Mouse (Mus musculus) bone marrow, adult 2 months (tissue): ENCODE measurements around the gene Cotl1. TPM values are rescaled to one million over a fixed set of nuclear protein-coding genes. Genes with fewer than 3 reads are reported as not detected.

Experiments used
- H3K27ac ChIP-seq: fragments of 200-500 bp; 2 replicates; pipeline ENCODE4 v1.5.1; 2012; ENCODE audit warnings: low read depth, mild to moderate bottlenecking, control low read depth, inconsistent platforms, low read length; ENCODE audit not compliant: control insufficient read depth, poor library complexity, insufficient read depth
- H3K4me1 ChIP-seq: fragments of 200-500 bp; 2 replicates; pipeline ENCODE4 v1.6.1; 2011; ENCODE audit warnings: low read length; ENCODE audit not compliant: control insufficient read depth, insufficient read depth
- H3K4me3 ChIP-seq: fragments of 200-500 bp; replicated peaks from 2 replicates; pipeline ENCODE3; 2011; ENCODE audit warnings: mild to moderate bottlenecking, low read depth, low read length, control low read depth; ENCODE audit not compliant: control insufficient read depth
- CTCF ChIP-seq: fragments of 200-500 bp; IDR thresholded peaks from 2 replicates; pipeline ENCODE4 v1.5.1; 2011; ENCODE audit warnings: low read length, control low read depth; ENCODE audit not compliant: control insufficient read depth, insufficient read depth
- POLR2A ChIP-seq: fragments of 200-500 bp; IDR thresholded peaks from 2 replicates; pipeline ENCODE4 v1.6.1; 2011; ENCODE audit warnings: low read depth, mild to moderate bottlenecking, control low read depth, low read length, borderline replicate concordance; ENCODE audit not compliant: control insufficient read depth
- WGBS: fragments of 180-500 bp; shearing (Covaris S2); methylation state at CpG from one replicate; pipeline ENCODE4 v1.1.7; 2018; 5-methylcytosine and 5-hydroxymethylcytosine counted together
- polyA plus RNA-seq: library from polyadenylated mRNA; stranded (reverse); fragments of >200 nt; gene quantifications from 2 replicates; pipeline ENCODE4 v1.2.4, GENCODE M21; 2011; ENCODE audit warnings: low replicate concordance; ENCODE audit not compliant: missing spikeins, insufficient read depth, insufficient read length

Cotl1 gene
- polyA plus RNA-seq, 1 experiment: 247 TPM

DNA sequence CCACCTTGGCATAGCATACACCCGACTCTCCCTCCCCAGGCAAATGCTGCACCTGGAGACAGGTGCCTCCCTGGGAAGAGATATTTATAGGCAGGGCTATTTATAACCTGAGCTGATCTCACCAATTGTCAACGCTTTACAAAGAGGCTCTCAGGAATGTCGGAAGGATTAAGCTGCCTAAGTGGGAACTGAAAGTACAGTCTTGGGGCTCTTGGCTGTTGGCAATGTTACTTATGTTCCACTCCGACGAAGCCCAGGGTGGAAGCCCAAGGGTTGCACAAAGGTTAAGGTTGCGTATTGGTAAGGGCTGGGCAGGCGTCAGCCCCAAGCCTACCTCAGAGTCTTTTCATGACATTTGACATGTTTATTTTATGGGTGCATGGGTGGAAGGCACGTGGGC lies 4.2 kb upstream of the Cotl1 start:
- WGBS: 45% methylated on average over 8 of the region's 8 CpGs
- Histone ChIP-seq H3K27ac (no peak overlapping the region), H3K4me3 (no peak overlapping the region), H3K4me1 (peaks cover 5% of the 10 kb centered on the region; the same call in 1 of the 2 replicates)
- no peak for TF ChIP-seq CTCF
- TF ChIP-seq POLR2A: no peak

DNA sequence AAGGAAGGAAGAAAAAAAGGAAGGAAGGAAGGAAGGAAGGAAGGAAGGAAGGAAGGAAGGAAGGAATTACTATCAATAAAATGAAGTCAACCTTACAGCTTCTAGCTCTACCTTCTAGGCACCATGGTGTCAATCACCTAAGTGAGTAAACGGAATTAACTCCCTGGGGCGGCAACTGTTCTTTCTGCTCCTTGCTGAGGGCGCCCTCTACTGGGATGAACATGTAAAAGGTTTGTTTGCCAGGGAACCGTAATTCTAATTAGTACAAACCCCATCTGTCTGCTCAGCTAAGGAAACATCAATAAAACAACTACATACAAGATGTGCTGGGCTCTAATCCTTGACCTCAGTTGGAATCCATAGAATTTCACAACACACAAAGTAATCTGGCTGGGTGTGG lies 3.1 kb upstream of the Cotl1 start:
- Histone ChIP-seq H3K27ac (no peak overlapping the region), H3K4me1 (peaks cover 5% of the 10 kb centered on the region; the same call in 1 of the 2 replicates), H3K4me3 (no peak overlapping the region)
- 0% methylated on average over 4 of the region's 4 CpGs for WGBS
- no peak for TF ChIP-seq POLR2A
- TF ChIP-seq CTCF: peak; percentile 80

DNA sequence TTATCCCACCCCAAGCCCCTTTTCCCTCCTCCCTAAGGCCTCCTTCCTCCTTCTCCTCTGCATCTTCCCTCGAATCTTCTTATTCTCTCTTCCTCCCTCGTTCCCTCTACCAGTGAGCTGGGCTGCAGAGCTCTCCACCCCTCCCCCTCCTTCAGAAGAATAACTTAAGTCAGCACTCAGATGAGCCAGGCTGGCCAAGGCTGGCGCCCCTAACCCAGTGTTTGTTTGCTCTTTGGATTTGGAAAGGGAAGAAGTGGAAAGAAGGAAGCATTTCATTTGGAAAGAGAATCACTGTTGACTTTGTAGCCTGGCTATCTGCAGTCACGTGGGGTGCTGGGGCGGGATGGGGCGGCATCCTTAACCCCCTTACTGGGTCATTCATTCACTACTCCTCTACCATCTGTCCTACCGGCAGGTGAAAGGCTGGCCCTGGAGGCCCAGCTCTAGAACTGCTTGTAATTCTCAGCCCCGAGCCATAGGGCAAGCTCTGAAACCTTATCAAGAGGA lies 614 bp upstream of the Cotl1 start:
- Histone ChIP-seq H3K27ac (peak overlapping the region; percentile 65), H3K4me3 (peak overlapping the region; percentile 69), H3K4me1 (peaks cover 12% of the 10 kb centered on the region)
- TF ChIP-seq POLR2A (no peak), CTCF (no peak)
- 51% methylated on average over 8 of the region's 8 CpGs for WGBS

DNA sequence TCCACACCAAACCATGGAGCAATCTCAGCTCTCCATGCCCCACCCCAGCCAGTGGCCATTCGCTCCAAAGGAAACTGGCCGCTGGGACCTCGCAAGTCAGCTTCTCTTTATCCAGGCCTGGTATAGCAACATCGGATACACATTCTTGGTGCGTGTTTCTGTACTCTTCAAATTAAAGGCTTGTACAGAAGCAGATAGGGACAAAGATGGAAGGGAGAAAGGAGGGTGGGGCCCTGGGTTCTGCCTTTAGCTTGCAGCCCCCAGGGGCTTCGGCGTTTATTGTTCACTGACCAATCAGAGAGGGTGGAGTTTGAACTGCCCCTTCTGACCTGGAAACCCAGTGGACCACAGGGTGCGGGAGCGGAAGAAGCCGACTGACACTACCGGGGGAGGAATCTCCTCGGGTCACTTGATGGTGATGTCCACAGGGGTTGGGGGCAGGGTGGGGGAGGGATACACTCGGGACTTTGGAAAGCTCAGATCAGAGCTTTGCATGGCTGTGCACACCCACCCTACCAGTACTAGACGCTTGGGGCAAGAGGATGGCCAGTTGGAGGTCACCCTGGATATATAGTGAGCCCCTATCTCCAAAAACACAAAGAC lies 824 bp downstream of the Cotl1 start:
- Histone ChIP-seq H3K4me1 (peaks cover 12% of the 10 kb centered on the region), H3K27ac (peak overlapping the region; percentile 88), H3K4me3 (peak overlapping the region; percentile 95)
- TF ChIP-seq POLR2A (no peak), CTCF (no peak)
- WGBS: 17% methylated on average over 14 of the region's 14 CpGs

DNA sequence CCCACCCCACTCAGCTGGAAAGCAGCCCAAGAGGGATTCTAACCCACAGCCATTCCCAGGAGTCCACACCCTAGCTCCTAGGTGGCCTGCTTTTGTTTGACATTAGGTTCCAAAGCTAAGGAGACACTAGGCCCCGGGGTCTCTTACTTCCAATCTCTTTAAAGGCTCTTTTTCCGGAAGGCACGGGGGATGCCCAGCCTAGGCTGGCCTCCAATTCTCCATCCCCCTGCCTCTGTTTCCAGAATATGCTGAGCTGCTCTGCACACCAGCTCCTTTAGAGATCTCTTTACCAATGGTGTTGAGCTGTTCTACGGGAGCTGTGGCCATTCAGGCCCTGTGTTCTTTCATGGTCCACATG lies 1.4 kb downstream of the Cotl1 start:
- H3K4me1 ChIP-seq: peaks cover 13% of the 10 kb centered on the region
- H3K27ac ChIP-seq: peak overlapping the region; percentile 88
- 61% methylated on average over 4 of the region's 4 CpGs for WGBS
- peak overlapping the region; percentile 95 for H3K4me3 ChIP-seq
- no peak for TF ChIP-seq CTCF
- no peak for TF ChIP-seq POLR2A

DNA sequence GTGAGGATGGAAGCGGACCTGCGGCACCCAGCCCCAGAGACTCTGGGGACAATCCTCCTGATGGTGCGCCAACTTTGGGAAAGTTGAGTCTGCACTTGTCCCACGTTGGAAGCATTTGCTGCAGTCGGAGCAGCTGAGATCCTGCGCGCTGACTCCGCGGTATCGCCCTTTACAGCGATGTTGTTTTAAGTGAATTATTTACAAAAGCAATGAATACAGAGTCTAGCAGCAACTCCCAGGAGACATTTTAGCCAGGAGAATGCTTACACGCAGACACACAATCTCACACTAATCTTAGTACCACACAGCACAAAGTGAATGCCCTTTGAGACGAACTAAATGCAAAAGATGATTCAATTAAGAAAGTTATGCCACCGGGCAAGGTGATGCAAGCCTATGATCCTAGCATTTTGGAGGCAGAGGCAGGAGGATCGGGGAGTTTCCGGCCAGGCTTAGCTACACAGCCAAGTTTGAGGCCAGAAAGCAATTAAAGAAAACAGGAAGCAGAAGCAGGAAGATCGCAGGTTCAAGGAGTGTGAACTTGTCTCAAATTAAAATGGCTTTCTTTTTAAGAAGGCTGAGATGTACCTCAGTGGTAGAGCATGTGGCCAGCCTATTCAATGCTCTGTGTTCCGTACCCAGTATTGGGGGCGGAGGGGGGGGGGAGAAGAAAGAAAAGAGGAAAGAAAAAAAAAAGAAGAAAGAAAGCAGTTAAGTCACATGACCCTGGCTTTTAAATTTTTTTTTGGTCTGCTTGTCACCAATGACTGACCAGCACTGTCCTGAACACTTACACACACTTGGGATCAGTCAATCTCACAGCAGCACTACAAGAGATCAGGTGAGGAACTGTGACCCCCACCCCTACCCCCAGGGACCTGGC lies 2.0 kb downstream of the Cotl1 start:
- Histone ChIP-seq H3K4me1 (peaks cover 18% of the 10 kb centered on the region), H3K27ac (peak overlapping the region; percentile 88)
- 28% methylated on average over 19 of the region's 19 CpGs for WGBS

DNA sequence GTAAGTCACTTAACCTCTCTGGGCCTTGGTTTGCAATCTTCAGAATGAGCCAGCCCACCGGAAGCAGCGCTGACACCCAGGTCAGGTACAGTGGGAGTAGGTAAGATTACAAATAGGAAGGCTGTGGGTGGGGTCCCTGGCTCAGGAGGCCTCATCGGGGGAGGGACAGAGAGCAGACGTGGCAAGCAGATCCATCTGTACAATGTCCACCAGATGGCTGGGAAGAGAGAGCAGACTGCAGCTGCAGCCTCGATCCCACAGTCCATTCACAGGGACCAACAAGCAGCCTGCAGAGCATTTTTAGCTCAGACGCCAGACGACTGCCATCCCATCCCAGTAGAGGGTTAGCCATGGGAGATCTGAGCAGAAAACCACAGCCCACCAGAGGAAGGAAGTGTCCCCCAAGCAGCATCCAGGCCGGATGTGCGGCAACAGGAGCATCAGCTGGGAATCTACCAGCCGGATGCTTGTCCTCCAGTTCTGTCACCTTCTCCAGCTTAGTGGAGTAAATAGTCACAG lies 2.7 kb downstream of the Cotl1 start:
- 5% methylated on average over 10 of the region's 10 CpGs for WGBS
- H3K4me1 ChIP-seq: peaks cover 20% of the 10 kb centered on the region
- H3K4me3 ChIP-seq: peak overlapping the region; percentile 95
- no peak for TF ChIP-seq CTCF
- TF ChIP-seq POLR2A: no peak
- peak overlapping the region; percentile 88 for H3K27ac ChIP-seq

More for the DNA sequence above, 2.0 kb downstream of the Cotl1 start:
- TF ChIP-seq CTCF: no peak
- TF ChIP-seq POLR2A: no peak
- peak overlapping the region; percentile 95 for H3K4me3 ChIP-seq

DNA sequence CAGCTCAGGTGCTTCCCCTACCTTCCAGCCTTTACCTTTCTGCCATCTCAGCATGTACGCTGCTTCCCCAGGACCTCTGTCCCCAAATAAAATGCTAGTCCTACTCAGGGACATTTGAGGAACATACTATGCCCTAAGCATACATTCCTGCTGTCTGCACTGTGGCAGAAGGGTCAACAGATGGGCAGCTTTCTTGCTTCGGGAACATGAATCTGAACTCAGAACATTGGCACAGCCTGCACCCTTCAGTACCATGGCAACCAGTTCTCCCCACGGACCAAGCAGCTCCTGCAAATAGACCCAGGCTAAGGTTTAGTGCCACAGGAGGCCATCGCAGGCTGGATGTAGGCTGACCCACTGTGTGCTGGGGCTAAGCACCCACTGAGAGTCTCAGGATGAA lies 3.5 kb downstream of the Cotl1 start:
- TF ChIP-seq CTCF: no peak
- TF ChIP-seq POLR2A: no peak
- peaks cover 22% of the 10 kb centered on the region for H3K4me1 ChIP-seq
- H3K27ac ChIP-seq: no peak overlapping the region
- peak overlapping the region; percentile 15 for H3K4me3 ChIP-seq
- WGBS: 68% methylated on average over 4 of the region's 4 CpGs
